Mouse (Mus musculus): Measurements from ENCODE around the gene Jdp2. TPM values are rescaled to one million over a fixed set of nuclear protein-coding genes. Genes with fewer than 3 reads are reported as not detected.
A peak's percentile ranks its signal among the peaks of the same experiment; 100 is the strongest.

Jdp2 gene
- polyA plus RNA-seq, 1 experiment from 2014 or later = 0.47 TPM

DNA sequence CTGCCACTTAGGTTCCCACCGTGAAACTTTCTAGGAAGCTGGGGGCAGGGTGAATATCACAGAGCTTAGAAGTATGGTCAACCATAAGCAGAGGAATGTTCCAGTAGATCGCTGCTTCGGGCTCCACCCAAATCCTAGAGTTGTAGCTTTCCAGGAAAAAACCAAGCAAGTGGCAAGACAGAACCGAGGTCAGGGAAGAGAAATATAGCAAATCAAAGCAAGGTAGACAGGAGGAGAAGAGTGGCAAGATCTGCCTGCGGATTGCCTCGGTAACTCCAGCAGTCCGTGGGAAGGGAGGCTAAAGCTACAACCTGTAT, 88.3 kb downstream of the Jdp2 start:
- peak overlapping the region; percentile 68 for H3K4me2 ChIP-seq
- WGBS = 61% methylated on average over 7 of the region's 7 CpGs
- H3K27me3 ChIP-seq (replicated peaks) = no peaks in the 10 kb centered on the region; the same call in 1 of the 2 replicates
- H3K27ac ChIP-seq (replicated peaks) = no peak overlapping the region
- no peaks in the 10 kb centered on the region; the same call in 1 of the 2 replicates for H3K9me3 ChIP-seq
- H3K9ac ChIP-seq = peak overlapping the region; percentile 66
- H3K4me1 ChIP-seq = peaks cover 45% of the 10 kb centered on the region
- peak overlapping the region; percentile 44 for H3K4me3 ChIP-seq
- ATAC-seq (ENCODE audit: extremely low read depth, insufficient number of reproducible peaks, low FRiP score, low TSS enrichment) = no peak
- H3K36me3 ChIP-seq = no peaks in the 10 kb centered on the region

DNA sequence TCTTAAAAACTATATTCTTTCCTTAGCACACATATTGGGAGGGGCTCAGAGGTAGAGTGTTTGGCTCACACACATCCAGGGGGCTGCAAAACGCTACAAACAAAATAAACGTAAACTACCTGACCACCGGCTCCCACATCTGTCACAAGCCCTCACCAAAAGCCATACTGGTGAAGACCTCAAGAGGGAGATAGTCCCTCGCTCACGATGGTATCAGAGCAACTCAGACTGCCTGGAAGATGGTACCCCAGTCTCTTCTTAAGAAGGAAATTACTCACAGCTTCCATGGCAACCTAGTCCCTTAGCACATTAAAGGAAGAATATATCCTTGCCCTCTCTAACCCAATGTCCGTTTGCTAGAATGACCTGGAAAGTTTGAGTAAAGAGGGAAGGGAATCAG, 89.0 kb downstream of the Jdp2 start:
- 61% methylated on average over 6 of the region's 6 CpGs for WGBS
- peaks cover 45% of the 10 kb centered on the region for H3K4me1 ChIP-seq
- H3K27ac ChIP-seq (replicated peaks) = no peak overlapping the region
- ATAC-seq (ENCODE audit: extremely low read depth, insufficient number of reproducible peaks, low FRiP score, low TSS enrichment) = no peak
- H3K9me3 ChIP-seq = no peaks in the 10 kb centered on the region
- H3K4me3 ChIP-seq = no peak overlapping the region
- H3K4me2 ChIP-seq = no peak overlapping the region
- H3K36me3 ChIP-seq = no peaks in the 10 kb centered on the region
- no peak overlapping the region for H3K9ac ChIP-seq
- H3K27me3 ChIP-seq (replicated peaks) = no peaks in the 10 kb centered on the region; the same call in 1 of the 2 replicates

Other genes starting within 250 kb of the Jdp2 start
- 279 and 292 TPM in 2 replicates for gene Tmed10, start 224.2 kb upstream of the Jdp2 start, polyA plus RNA-seq (2015; fragmentation: Nextera tagmentation; extraction: Ambion mirVana)
- gene Fos, start 125.1 kb upstream of the Jdp2 start, polyA plus RNA-seq (2015; fragmentation: Nextera tagmentation; extraction: Ambion mirVana) = 5.1 and 5.4 TPM in 2 replicates
- 5.3 and 6.7 TPM in 2 replicates for gene Batf, start 87.6 kb downstream of the Jdp2 start, polyA plus RNA-seq (2015; fragmentation: Nextera tagmentation; extraction: Ambion mirVana)
- 5.4 and 5.7 TPM in 2 replicates for gene Flvcr2, start 147.5 kb downstream of the Jdp2 start, polyA plus RNA-seq (2015; fragmentation: Nextera tagmentation; extraction: Ambion mirVana)
- 65.7 and 71.7 TPM in 2 replicates for gene Erg28, start 225.5 kb downstream of the Jdp2 start, polyA plus RNA-seq (2015; fragmentation: Nextera tagmentation; extraction: Ambion mirVana)
- 10.2 and 12.0 TPM in 2 replicates for gene Ttll5, start 225.6 kb downstream of the Jdp2 start, polyA plus RNA-seq (2015; fragmentation: Nextera tagmentation; extraction: Ambion mirVana)